Mouse (Mus musculus) activated CD4-positive, CD25-positive, alpha-beta regulatory T cell (primary cell): ENCODE data around the gene Lipo4. TPM values are rescaled to one million over a fixed set of nuclear protein-coding genes. Genes with fewer than 3 reads are reported as not detected.

Experiments
- polyA plus RNA-seq, 2 experiments: library from polyadenylated mRNA; unstranded; fragments of 100-300 nt; shearing (Covaris generic); gene quantifications; one replicate each; pipeline ENCODE4 v1.2.1; 2017

Gene Lipo4
- not detected for polyA plus RNA-seq

DNA sequence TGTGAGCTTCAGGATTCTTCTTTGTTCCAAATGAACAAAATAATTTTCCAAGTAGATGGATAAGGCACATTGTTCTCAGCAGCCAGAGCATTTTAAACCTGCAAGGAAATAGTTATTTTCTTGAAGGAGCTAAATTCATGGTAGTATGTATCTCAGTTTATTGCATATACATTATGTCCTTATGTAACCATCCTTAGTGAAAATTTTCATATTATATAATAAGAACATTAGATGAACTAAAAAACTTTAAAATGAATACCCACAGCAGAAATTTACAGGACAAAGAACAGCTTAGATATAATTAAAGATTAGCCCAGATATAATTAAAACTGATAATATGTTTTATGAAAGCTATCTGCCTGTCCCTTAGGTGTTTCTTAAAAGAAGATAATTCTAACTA is at the start of gene Lipo4:
Gene Lipo4 (minus strand): TSS at position 101 of the 400 bp plus-strand sequence.

Other genes starting within 250 kb of the Lipo4 start
- gene Rnls, start 125.5 kb downstream of the Lipo4 start, polyA plus RNA-seq = 1 to 10 TPM; 3.3 to 5.4 TPM
- gene Gm8978, start 107.5 kb upstream of the Lipo4 start, polyA plus RNA-seq = under 1 TPM in 1 of 2 experiments, not detected in 1; 0.18 TPM
- under 1 TPM; 0.33 to 0.69 TPM for gene Lipo2, start 233.6 kb upstream of the Lipo4 start, polyA plus RNA-seq
- 10 to 100 TPM; 13.8 to 17.5 TPM for gene Lipo3, start 244.2 kb upstream of the Lipo4 start, polyA plus RNA-seq